Mouse (Mus musculus): ENCODE data around the gene Olfr157. TPM values are rescaled to one million over a fixed set of nuclear protein-coding genes. Genes with fewer than 3 reads are reported as not detected.

The Olfr157 gene
- polyA plus RNA-seq, 1 experiment from 2014 or later: not detected

DNA sequence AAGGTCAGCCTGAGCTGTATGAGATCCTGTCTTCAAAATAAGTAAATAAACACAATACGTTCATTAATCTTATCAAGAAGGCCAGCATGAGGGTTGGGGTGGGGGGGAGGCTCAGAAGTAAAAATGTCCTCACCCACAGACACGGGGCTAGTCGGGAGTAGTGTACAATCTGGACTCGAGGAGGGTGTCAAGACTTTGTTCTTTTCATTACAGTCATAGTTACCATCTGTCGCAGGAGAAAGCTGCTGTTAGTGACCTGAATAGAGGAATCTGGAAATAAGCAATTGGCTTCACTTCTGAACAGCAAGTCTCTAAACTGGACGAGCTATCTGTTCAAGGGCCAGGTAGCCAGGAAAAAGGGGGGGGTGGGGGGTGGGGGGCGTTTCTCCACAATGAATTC lies 34.5 kb upstream of the Olfr157 start:
- no peak for ATAC-seq (ENCODE audit: insufficient number of reproducible peaks, insufficient read depth, low FRiP score, low read depth)
- H3K27ac ChIP-seq (replicated peaks in 1 of 2; ENCODE audit: control insufficient read depth in 1 of 2, insufficient read depth in 1 of 2, low read depth in 2 of 2, low read length in 2 of 2): no peak overlapping the region
- H3K4me2 ChIP-seq (ENCODE audit: low read length): peak overlapping the region; percentile 93
- H3K36me3 ChIP-seq (ENCODE audit: control insufficient read depth, insufficient read depth, low read length): no peaks in the 10 kb centered on the region
- H3K9me3 ChIP-seq (ENCODE audit: control insufficient read depth, low read length): no peaks in the 10 kb centered on the region
- H3K4me3 ChIP-seq (ENCODE audit: control insufficient read depth in 1 of 2, insufficient read depth in 1 of 2, low read depth in 1 of 2, low read length in 2 of 2): peak overlapping the region in 1 of 2 experiments; percentile 88; a peak in 1 of 4 replicates
- peak overlapping the region; percentile 84 for H3K9ac ChIP-seq (ENCODE audit: low read length)
- H3K27me3 ChIP-seq (ENCODE audit: control insufficient read depth, insufficient read depth, low read length): no peaks in the 10 kb centered on the region
- 53% methylated on average over 7 of the region's 7 CpGs for WGBS
- peaks cover 5 to 23% of the 10 kb centered on the region in 2 experiments for H3K4me1 ChIP-seq (ENCODE audit: control insufficient read depth in 2 of 2, insufficient read depth in 2 of 2, low read length in 2 of 2)

DNA sequence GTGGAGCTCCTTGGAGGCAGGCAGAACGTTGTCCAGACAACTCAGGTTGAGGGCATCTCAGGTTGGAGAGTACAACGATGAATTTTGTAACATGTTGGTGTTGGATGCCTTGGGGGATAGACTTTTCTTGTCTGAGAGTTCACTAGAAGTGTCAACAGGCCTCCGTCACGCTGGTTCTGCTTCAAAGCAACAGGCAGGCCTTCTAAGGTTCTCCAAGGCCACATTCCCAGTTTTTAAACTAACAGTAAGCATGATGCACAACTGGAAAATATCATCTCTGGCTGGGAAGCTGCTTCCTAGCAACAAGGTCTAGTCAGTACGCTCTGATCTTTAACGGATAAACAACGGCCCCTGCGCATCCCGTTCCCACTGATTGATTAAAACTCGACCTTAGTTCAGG lies 29.8 kb upstream of the Olfr157 start:
- H3K27me3 ChIP-seq (ENCODE audit: control insufficient read depth, insufficient read depth, low read length): no peaks in the 10 kb centered on the region
- 85% methylated on average over 10 of the region's 10 CpGs for whole genome bisulfite sequencing
- no peak overlapping the region for H3K4me3 ChIP-seq (ENCODE audit: control insufficient read depth in 1 of 2, insufficient read depth in 1 of 2, low read depth in 1 of 2, low read length in 2 of 2)
- no peak for ATAC-seq (ENCODE audit: insufficient number of reproducible peaks, insufficient read depth, low FRiP score, low read depth)
- H3K4me1 ChIP-seq (ENCODE audit: control insufficient read depth in 2 of 2, insufficient read depth in 2 of 2, low read length in 2 of 2): no peaks in the 10 kb centered on the region
- H3K36me3 ChIP-seq (ENCODE audit: control insufficient read depth, insufficient read depth, low read length): no peaks in the 10 kb centered on the region
- no peaks in the 10 kb centered on the region for H3K9me3 ChIP-seq (ENCODE audit: control insufficient read depth, low read length)
- no peak overlapping the region for H3K27ac ChIP-seq (replicated peaks in 1 of 2; ENCODE audit: control insufficient read depth in 1 of 2, insufficient read depth in 1 of 2, low read depth in 2 of 2, low read length in 2 of 2)
- H3K4me2 ChIP-seq (ENCODE audit: low read length): no peak overlapping the region
- H3K9ac ChIP-seq (ENCODE audit: low read length): no peak overlapping the region

- Histone ChIP-seq H3K9ac (ENCODE audit: low read length) (no peak overlapping the region), H3K4me2 (ENCODE audit: low read length) (no peak overlapping the region), H3K27ac (replicated peaks in 1 of 2; ENCODE audit: control insufficient read depth in 1 of 2, insufficient read depth in 1 of 2, low read depth in 2 of 2, low read length in 2 of 2) (no peak overlapping the region), H3K9me3 (ENCODE audit: control insufficient read depth, low read length) (no peaks in the 10 kb centered on the region), H3K4me1 (ENCODE audit: control insufficient read depth in 2 of 2, insufficient read depth in 2 of 2, low read length in 2 of 2) (no peaks in the 10 kb centered on the region), H3K4me3 (ENCODE audit: control insufficient read depth in 1 of 2, insufficient read depth in 1 of 2, low read depth in 1 of 2, low read length in 2 of 2) (no peak overlapping the region), H3K36me3 (ENCODE audit: control insufficient read depth, insufficient read depth, low read length) (no peaks in the 10 kb centered on the region), H3K27me3 (ENCODE audit: control insufficient read depth, insufficient read depth, low read length) (no peaks in the 10 kb centered on the region)
- 64% methylated on average over 4 of the region's 4 CpGs for WGBS
- no peak for ATAC-seq (ENCODE audit: insufficient number of reproducible peaks, insufficient read depth, low FRiP score, low read depth)
Observed at GRCm38 (mm10) chr4:43863298-43863697, 23.3 kb upstream of the Olfr157 start.

GRCm38 (mm10) chr4:43860744-43861519 lies 20.9 kb upstream of the Olfr157 start:
- no peak overlapping the region for H3K4me3 ChIP-seq (ENCODE audit: control insufficient read depth in 1 of 2, insufficient read depth in 1 of 2, low read depth in 1 of 2, low read length in 2 of 2)
- H3K4me2 ChIP-seq (ENCODE audit: low read length): peak overlapping the region; percentile 35
- WGBS: 10% methylated on average over 14 of the region's 14 CpGs
- no peaks in the 10 kb centered on the region for H3K27me3 ChIP-seq (ENCODE audit: control insufficient read depth, insufficient read depth, low read length)
- no peaks in the 10 kb centered on the region for H3K36me3 ChIP-seq (ENCODE audit: control insufficient read depth, insufficient read depth, low read length)
- no peak overlapping the region for H3K9ac ChIP-seq (ENCODE audit: low read length)
- ATAC-seq (ENCODE audit: insufficient number of reproducible peaks, insufficient read depth, low FRiP score, low read depth): no peak
- no peaks in the 10 kb centered on the region for H3K4me1 ChIP-seq (ENCODE audit: control insufficient read depth in 2 of 2, insufficient read depth in 2 of 2, low read length in 2 of 2)
- H3K9me3 ChIP-seq (ENCODE audit: control insufficient read depth, low read length): no peaks in the 10 kb centered on the region
- H3K27ac ChIP-seq (replicated peaks in 1 of 2; ENCODE audit: control insufficient read depth in 1 of 2, insufficient read depth in 1 of 2, low read depth in 2 of 2, low read length in 2 of 2): no peak overlapping the region

- ATAC-seq (ENCODE audit: insufficient number of reproducible peaks, insufficient read depth, low FRiP score, low read depth): no peak
- H3K9me3 ChIP-seq (ENCODE audit: control insufficient read depth, low read length): no peaks in the 10 kb centered on the region
- H3K4me1 ChIP-seq (ENCODE audit: control insufficient read depth in 2 of 2, insufficient read depth in 2 of 2, low read length in 2 of 2): no peaks in the 10 kb centered on the region
- no peak overlapping the region for H3K27ac ChIP-seq (replicated peaks in 1 of 2; ENCODE audit: control insufficient read depth in 1 of 2, insufficient read depth in 1 of 2, low read depth in 2 of 2, low read length in 2 of 2)
- no peaks in the 10 kb centered on the region for H3K36me3 ChIP-seq (ENCODE audit: control insufficient read depth, insufficient read depth, low read length)
- H3K9ac ChIP-seq (ENCODE audit: low read length): no peak overlapping the region
- no peak overlapping the region for H3K4me3 ChIP-seq (ENCODE audit: control insufficient read depth in 1 of 2, insufficient read depth in 1 of 2, low read depth in 1 of 2, low read length in 2 of 2)
- H3K4me2 ChIP-seq (ENCODE audit: low read length): no peak overlapping the region
- 75% methylated on average over 10 of the region's 10 CpGs for WGBS
- H3K27me3 ChIP-seq (ENCODE audit: control insufficient read depth, insufficient read depth, low read length): no peaks in the 10 kb centered on the region
Observed at GRCm38 (mm10) chr4:43859886-43860285, 19.9 kb upstream of the Olfr157 start.

DNA sequence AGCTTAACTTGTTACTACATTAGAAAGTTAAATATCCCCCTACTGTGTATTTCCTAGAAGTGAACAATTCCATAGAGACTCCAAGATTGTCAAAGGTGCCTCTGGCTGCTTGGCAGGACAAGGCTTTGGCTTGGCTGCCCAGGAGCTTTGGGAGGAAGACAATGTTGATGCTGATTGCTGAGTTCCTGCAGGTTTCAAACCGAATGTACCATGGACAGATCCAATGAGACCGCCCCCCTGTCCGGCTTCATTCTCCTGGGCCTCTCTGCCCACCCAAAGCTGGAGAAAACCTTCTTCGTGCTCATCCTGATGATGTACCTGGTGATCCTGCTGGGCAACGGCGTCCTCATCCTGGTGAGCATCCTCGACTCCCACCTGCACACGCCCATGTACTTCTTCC lies 14.1 kb upstream of the Olfr157 start:
- no peak overlapping the region for H3K4me2 ChIP-seq (ENCODE audit: low read length)
- ATAC-seq (ENCODE audit: insufficient number of reproducible peaks, insufficient read depth, low FRiP score, low read depth): no peak
- no peaks in the 10 kb centered on the region for H3K27me3 ChIP-seq (ENCODE audit: control insufficient read depth, insufficient read depth, low read length)
- H3K27ac ChIP-seq (replicated peaks in 1 of 2; ENCODE audit: control insufficient read depth in 1 of 2, insufficient read depth in 1 of 2, low read depth in 2 of 2, low read length in 2 of 2): no peak overlapping the region
- H3K9ac ChIP-seq (ENCODE audit: low read length): no peak overlapping the region
- H3K36me3 ChIP-seq (ENCODE audit: control insufficient read depth, insufficient read depth, low read length): no peaks in the 10 kb centered on the region
- 60% methylated on average over 8 of the region's 8 CpGs for WGBS
- no peaks in the 10 kb centered on the region; a peak in 1 of 4 replicates for H3K4me1 ChIP-seq (ENCODE audit: control insufficient read depth in 2 of 2, insufficient read depth in 2 of 2, low read length in 2 of 2)
- H3K9me3 ChIP-seq (ENCODE audit: control insufficient read depth, low read length): no peaks in the 10 kb centered on the region
- H3K4me3 ChIP-seq (ENCODE audit: control insufficient read depth in 1 of 2, insufficient read depth in 1 of 2, low read depth in 1 of 2, low read length in 2 of 2): no peak overlapping the region

DNA sequence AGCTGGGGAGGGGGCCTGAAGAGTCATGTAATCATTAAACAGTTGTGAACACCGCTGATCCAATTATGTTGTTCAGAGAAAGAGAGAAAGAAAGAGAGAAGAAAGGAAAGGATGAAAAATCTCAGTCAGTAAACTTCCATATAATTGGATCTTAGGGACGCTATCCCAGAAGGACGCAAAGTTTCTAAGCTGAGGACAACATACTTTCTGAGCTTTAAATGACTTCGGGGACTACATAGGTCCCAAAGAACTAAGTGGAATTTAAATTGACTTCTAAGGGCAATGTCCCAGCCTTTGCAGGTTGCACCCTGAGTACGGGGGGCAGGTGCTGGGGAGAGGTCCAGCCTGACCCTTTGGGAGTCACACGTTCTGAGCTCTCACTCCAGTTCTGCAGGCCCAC lies 11.3 kb upstream of the Olfr157 start, which contains the start of gene Olfr155:
Gene Olfr155 (plus strand): TSS at position 301 of the 400 bp plus-strand sequence.
- H3K4me1 ChIP-seq (ENCODE audit: control insufficient read depth in 2 of 2, insufficient read depth in 2 of 2, low read length in 2 of 2): no peaks in the 10 kb centered on the region; a peak in 1 of 4 replicates
- ATAC-seq (ENCODE audit: insufficient number of reproducible peaks, insufficient read depth, low FRiP score, low read depth): no peak
- no peaks in the 10 kb centered on the region for H3K9me3 ChIP-seq (ENCODE audit: control insufficient read depth, low read length)
- H3K27ac ChIP-seq (replicated peaks in 1 of 2; ENCODE audit: control insufficient read depth in 1 of 2, insufficient read depth in 1 of 2, low read depth in 2 of 2, low read length in 2 of 2): no peak within 1 kb of the TSS
- no peaks in the 10 kb centered on the region for H3K27me3 ChIP-seq (ENCODE audit: control insufficient read depth, insufficient read depth, low read length)
- H3K9ac ChIP-seq (ENCODE audit: low read length): no peak within 1 kb of the TSS
- WGBS: 75% methylated on average over 6 of the region's 6 CpGs
- H3K4me3 ChIP-seq (ENCODE audit: control insufficient read depth in 1 of 2, insufficient read depth in 1 of 2, low read depth in 1 of 2, low read length in 2 of 2): no peak within 1 kb of the TSS
- H3K4me2 ChIP-seq (ENCODE audit: low read length): no peak within 1 kb of the TSS
- no peaks in the 10 kb centered on the region for H3K36me3 ChIP-seq (ENCODE audit: control insufficient read depth, insufficient read depth, low read length)

GRCm38 (mm10) chr4:43838326-43838725 lies 1.7 kb downstream of the Olfr157 start:
- Histone ChIP-seq H3K4me1 (ENCODE audit: control insufficient read depth in 2 of 2, insufficient read depth in 2 of 2, low read length in 2 of 2) (peaks cover 0 to 4% of the 10 kb centered on the region in 2 experiments; a peak in 1 of 4 replicates), H3K27me3 (ENCODE audit: control insufficient read depth, insufficient read depth, low read length) (no peaks in the 10 kb centered on the region), H3K4me2 (ENCODE audit: low read length) (no peak overlapping the region), H3K4me3 (ENCODE audit: control insufficient read depth in 1 of 2, insufficient read depth in 1 of 2, low read depth in 1 of 2, low read length in 2 of 2) (no peak overlapping the region), H3K9me3 (ENCODE audit: control insufficient read depth, low read length) (peaks cover 5% of the 10 kb centered on the region; the same call in 1 of the 2 replicates), H3K27ac (replicated peaks in 1 of 2; ENCODE audit: control insufficient read depth in 1 of 2, insufficient read depth in 1 of 2, low read depth in 2 of 2, low read length in 2 of 2) (no peak overlapping the region), H3K9ac (ENCODE audit: low read length) (no peak overlapping the region), H3K36me3 (ENCODE audit: control insufficient read depth, insufficient read depth, low read length) (no peaks in the 10 kb centered on the region)
- ATAC-seq (ENCODE audit: insufficient number of reproducible peaks, insufficient read depth, low FRiP score, low read depth): no peak
- 76% methylated on average over 3 of the region's 3 CpGs for WGBS
